Mouse (Mus musculus) heart, postnatal 14 days (tissue): ENCODE measurements around the gene Slc22a17. TPM values are rescaled to one million over a fixed set of nuclear protein-coding genes. Genes with fewer than 3 reads are reported as not detected.

ENCODE experiments used
- DNase-seq, 2 experiments: peaks; one replicate each; pipeline ENCODE4 v3.0.0; 2021 to 2022
- intact Hi-C: fragments of 180-260 bp; cut with DNase I; formaldehyde crosslinking; loops from one replicate; pipeline ENCODE4 v1.15.1; 2025
- microRNA-seq, 2 experiments: library from miRNA; unstranded; fragments of <30 nt; microRNA quantifications; one replicate each; pipeline ENCODE4 v1.2.0; 2021 to 2022
- total RNA-seq, 2 experiments: library from RNA; stranded (reverse); gene quantifications; 2 replicates each; pipeline ENCODE4 v1.2.3; 2021

Slc22a17 gene
- total RNA-seq, 2 experiments from 2014 or later, result 3.4 to 5.6 TPM

GRCm38 (mm10) chr14:54866936-54867335 lies 46.0 kb downstream of the Slc22a17 start:
- no peak for DNase-seq
- intact Hi-C loops, result loop anchor here (10.0 kb wide), 1 partner anchor 228 kb away; the partner anchor contains the start of genes Thtpa and Zfhx2

- DNase-seq, result no peak
- intact Hi-C loops, result loop anchor here (10.0 kb wide), 1 partner anchor 229 kb away; the partner anchor contains the start of genes Thtpa and Zfhx2
Measured at GRCm38 (mm10) chr14:54866268-54866667, 46.7 kb downstream of the Slc22a17 start.

GRCm38 (mm10) chr14:54865626-54866025 lies 47.3 kb downstream of the Slc22a17 start:
- intact Hi-C loops, result loop anchor here (10.0 kb wide), 1 partner anchor 229 kb away; the partner anchor contains the start of genes Thtpa and Zfhx2
- DNase-seq, result no peak

GRCm38 (mm10) chr14:54864313-54865036 lies 48.5 kb downstream of the Slc22a17 start:
- intact Hi-C loops, result loop anchor here (5.0 to 10.0 kb wide), 2 partner anchors 152 to 230 kb away; partner anchors contain the start of genes Cebpe, Thtpa and Zfhx2
- no peak for DNase-seq

DNA sequence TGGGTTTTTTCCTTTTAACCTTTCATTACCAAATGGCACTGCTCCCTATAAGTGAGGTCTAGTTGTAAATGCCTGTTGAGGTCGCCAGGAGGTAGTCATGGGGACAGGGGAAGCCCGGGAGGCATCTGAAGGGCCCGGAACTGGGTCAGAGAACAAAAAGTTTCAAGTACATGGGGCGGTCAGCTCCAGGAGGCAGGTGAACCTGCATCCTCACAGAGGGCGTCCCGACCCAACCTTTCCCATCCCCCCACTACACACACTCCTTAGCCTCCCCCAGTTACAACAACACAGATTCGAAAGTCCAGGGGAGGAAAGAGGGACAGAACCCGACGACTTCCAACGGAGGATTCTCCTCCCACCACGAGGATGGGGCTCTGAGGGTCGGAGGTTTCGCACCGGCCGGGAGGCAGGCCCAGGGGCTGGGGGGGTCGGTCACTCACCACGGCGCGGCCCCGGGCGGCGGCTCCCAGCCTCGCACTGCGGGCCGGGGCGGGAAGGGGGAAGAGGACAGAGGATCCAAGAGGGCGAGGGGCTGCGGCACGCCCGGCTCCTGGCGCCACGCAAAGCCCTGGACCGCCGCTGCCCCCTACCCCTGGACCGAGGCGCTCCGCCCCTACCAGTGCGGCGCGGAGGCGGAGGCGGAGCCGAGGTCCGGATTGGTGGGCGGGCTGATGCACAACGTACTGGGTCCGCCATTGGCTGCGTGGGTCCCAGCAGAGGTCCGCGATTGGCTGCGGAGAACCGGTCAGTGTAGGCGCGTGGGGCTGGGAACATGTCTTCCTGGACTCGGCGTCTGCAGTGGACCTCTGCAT lies 49.2 kb downstream of the Slc22a17 start:
- peak; percentile 92 for DNase-seq
- intact Hi-C loops, result loop anchor here (5.0 to 10.0 kb wide), 2 partner anchors 151 to 231 kb away; partner anchors contain the start of genes Cebpe, Thtpa and Zfhx2

DNA sequence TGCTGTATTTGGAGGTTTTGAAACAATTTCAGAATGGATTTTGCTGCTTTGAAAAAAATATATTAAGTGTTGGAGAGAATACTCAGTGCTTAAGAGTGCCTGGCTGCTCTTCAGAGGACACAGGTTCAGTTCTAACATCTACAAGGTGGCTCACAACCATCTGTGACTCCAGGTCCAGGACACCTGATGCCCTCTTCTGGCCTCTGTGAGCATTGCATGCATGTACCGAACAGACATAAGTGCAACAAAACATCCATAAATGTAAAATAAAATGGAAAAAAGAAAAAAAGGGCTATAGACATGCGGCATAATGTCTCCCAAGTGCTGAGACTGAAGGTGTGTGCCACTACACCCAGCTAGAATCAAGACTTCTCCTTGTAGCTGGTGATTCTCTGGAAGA lies 52.4 kb downstream of the Slc22a17 start:
- intact Hi-C loops, result loop anchor here (5.0 to 10.0 kb wide), 2 partner anchors 148 to 234 kb away; partner anchors contain the start of genes Cebpe, Thtpa and Zfhx2
- DNase-seq, result peak; percentile 52 to 71

DNA sequence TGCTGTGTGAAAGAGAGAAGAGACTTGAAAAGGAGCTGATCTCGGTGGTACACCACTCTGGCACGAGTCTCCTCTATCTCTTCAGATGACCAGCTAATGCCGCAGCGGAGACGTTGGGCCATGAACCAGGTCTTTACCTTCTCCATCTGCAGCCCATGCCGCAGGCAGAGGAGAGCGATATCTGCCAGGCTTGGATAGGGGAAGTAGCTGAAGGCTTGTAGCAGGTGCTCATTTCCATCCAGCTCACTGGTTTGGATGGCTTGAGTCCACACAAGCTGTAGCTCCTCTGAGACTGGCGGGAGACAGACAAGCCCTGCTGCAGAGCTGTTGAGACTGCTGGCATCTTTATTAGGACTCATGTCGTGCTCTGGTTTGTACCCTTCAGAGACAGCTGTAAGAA lies 55.0 kb downstream of the Slc22a17 start:
- no peak for DNase-seq
- intact Hi-C loops, result no loop called here

DNA sequence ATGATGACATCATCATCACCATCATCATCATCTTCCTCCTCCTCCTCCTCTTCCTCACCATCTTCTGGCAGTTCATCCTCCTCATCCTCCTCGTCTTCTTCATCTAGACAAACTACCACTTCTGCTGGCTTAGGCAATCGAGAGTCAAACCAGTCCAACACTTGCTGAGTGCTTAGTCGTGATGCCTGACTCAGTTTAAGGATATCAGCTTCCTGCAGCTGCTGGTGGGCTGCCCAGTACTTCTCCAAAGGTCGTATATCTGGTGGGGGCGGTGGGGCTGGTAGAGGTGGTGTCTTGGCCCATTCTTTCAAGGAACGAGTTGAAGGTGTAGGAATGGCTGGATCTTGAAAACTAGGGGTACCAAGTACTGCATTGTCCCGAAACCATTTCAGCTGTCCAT lies 56.2 kb downstream of the Slc22a17 start:
- intact Hi-C loops, result no loop called here
- DNase-seq, result no peak

Small RNAs within 50 kb of the gene (microRNA-seq; reads per million reads assigned to microRNA genes)
- 0.85 to 1,908 reads per million in 2 experiments for gene Mir208a

Other genes starting within 250 kb of the Slc22a17 start
- 10 to 100 TPM; 17.2 to 18.6 TPM for gene 1700123O20Rik, start 226.9 kb downstream of the Slc22a17 start, total RNA-seq
- gene Acin1, start 226.2 kb downstream of the Slc22a17 start, total RNA-seq, result 100 to 1,000 TPM; 105 to 106 TPM
- gene Gm29776, start 214.3 kb downstream of the Slc22a17 start, total RNA-seq, result not detected
- not detected for gene Cebpe, start 201.0 kb downstream of the Slc22a17 start, total RNA-seq
- gene Slc7a8, start 131.2 kb downstream of the Slc22a17 start, total RNA-seq, result 1 to 10 TPM; 3.2 to 3.7 TPM
- gene Rnf212b, start 99.0 kb downstream of the Slc22a17 start, total RNA-seq, result not detected
- gene Homez, start 42.2 kb downstream of the Slc22a17 start, total RNA-seq, result 1 to 10 TPM; 6.7 to 8.6 TPM
- 1 to 10 TPM; 2.8 to 5.2 TPM for gene Ppp1r3e, start 35.6 kb downstream of the Slc22a17 start, total RNA-seq
- gene Bcl2l2, start 29.8 kb downstream of the Slc22a17 start, total RNA-seq, result 10 to 100 TPM; 35.1 to 39.2 TPM
- gene Gm20521, start 29.7 kb downstream of the Slc22a17 start, total RNA-seq, result 1 to 10 TPM; 4.1 to 8.1 TPM
- 10 to 100 TPM; 66.9 to 77.6 TPM for gene Pabpn1, start 20.6 kb downstream of the Slc22a17 start, total RNA-seq
- gene Efs, start 13.0 kb upstream of the Slc22a17 start, total RNA-seq, result 1 to 10 TPM; 4.1 to 4.6 TPM
- not detected for gene Il25, start 19.6 kb upstream of the Slc22a17 start, total RNA-seq
- gene Cmtm5, start 23.1 kb upstream of the Slc22a17 start, total RNA-seq, result under 1 TPM; 0.49 to 0.60 TPM
- gene Myh6, start 53.8 kb upstream of the Slc22a17 start, total RNA-seq, result over 10,000 TPM; 23,215 to 24,603 TPM
- gene Gm17428, start 63.8 kb upstream of the Slc22a17 start, total RNA-seq, result not detected
- 1,000 to 10,000 TPM; 2,004 to 2,187 TPM for gene Myh7, start 81.5 kb upstream of the Slc22a17 start, total RNA-seq
- 10 to 100 TPM; 23.4 to 28.4 TPM for gene Ngdn, start 102.3 kb upstream of the Slc22a17 start, total RNA-seq
- 1 to 10 TPM; 2.5 to 3.3 TPM for gene Zfhx2, start 179.2 kb upstream of the Slc22a17 start, total RNA-seq
- gene Thtpa, start 181.7 kb upstream of the Slc22a17 start, total RNA-seq, result 10 to 100 TPM in 1 of 2 experiments, 1 to 10 TPM in 1; 9.6 to 11.4 TPM
- 1 to 10 TPM; 4.6 to 5.4 TPM for gene Ap1g2, start 193.5 kb upstream of the Slc22a17 start, total RNA-seq
- under 1 TPM; 0.10 to 0.36 TPM for gene Jph4, start 203.8 kb upstream of the Slc22a17 start, total RNA-seq